Mouse (Mus musculus): Measurements from ENCODE around the gene Edn2. TPM values are rescaled to one million over a fixed set of nuclear protein-coding genes. Genes with fewer than 3 reads are reported as not detected.

Edn2 gene
- total and polyA plus RNA-seq, 2 experiments from 2014 or later = 0.13 TPM; not detected in 1

DNA sequence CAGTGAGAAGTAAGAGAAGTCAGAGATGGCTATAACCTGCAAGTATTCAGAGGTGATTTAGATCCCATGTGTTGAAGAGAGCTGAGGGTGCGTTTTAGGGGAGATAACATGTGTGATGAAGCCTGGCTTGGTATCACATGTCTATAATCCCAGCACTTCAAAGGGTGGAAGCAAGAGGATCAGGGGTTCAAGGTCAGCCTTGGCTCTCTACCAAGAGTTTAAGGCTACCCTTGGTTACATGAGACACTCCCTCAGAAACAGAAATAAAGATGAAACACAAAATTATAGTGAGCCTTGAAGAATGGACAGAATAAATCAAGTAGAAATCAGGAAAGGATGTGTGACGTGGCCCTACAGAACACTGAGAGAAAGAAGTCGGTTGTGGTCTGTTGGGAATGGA, 7.3 kb upstream of the Edn2 start:
- 90% methylated on average over 3 of the region's 3 CpGs for WGBS
- Histone ChIP-seq H3K27ac (ENCODE audit: low read depth, low read length) (no peak overlapping the region), H3K4me1 (ENCODE audit: insufficient read depth) (0 out of 2 replicates have a peak, but pooled peaks cover 4% of the 10 kb centered on the region), H3K27me3 (ENCODE audit: insufficient read depth, low read length) (no peaks in the 10 kb centered on the region), H3K9ac (no peak overlapping the region), H3K4me2 (ENCODE audit: low read depth) (no peak overlapping the region), H3K9me3 (ENCODE audit: low read length) (no peaks in the 10 kb centered on the region), H3K36me3 (ENCODE audit: insufficient read depth) (no peaks in the 10 kb centered on the region), H3K4me3 (ENCODE audit: low read depth, low read length) (no peak overlapping the region)
- ATAC-seq (no peak), DNase-seq (no peak)
- TF ChIP-seq CTCF (IDR thresholded peaks at IDR 0.05; ENCODE audit: low read depth) = no peak

DNA sequence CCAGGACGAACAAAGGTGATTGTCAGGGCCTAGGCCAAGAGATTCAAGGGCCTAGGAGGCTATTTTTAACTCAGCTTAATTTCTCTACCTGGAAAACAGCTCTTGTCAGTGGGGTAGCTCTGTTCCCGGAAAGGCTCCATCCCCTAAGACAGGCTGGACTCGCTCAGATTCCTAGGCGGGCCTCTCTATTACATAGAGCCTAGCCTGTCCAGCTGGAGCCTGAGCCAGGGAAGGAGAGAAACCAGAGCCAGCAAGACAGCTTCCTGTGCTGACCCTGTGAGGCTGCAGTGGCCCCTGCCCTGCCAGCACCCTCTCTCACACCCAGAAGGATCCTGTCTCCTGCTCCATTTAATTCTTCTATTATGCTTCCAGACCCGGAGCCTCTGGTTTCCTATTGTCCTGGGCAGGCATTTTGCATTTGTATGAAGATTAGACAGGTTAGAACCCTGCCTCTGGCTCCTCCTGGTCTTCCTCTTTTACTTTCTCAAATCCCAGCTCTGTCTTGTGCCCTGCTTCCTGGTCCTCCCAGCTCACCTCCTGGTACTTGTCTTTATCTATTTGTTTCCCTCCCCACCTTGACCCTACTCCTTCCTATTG, 2.2 kb upstream of the Edn2 start:
- Histone ChIP-seq H3K36me3 (ENCODE audit: insufficient read depth) (no peaks in the 10 kb centered on the region), H3K9me3 (ENCODE audit: low read length) (no peaks in the 10 kb centered on the region), H3K27ac (ENCODE audit: low read depth, low read length) (no peak overlapping the region), H3K4me1 (ENCODE audit: insufficient read depth) (peaks cover 3% of the 10 kb centered on the region; the same call in 1 of the 2 replicates), H3K4me2 (ENCODE audit: low read depth) (no peak overlapping the region), H3K4me3 (ENCODE audit: low read depth, low read length) (no peak overlapping the region), H3K9ac (no peak overlapping the region), H3K27me3 (ENCODE audit: insufficient read depth, low read length) (no peaks in the 10 kb centered on the region)
- no peak for TF ChIP-seq CTCF (IDR thresholded peaks at IDR 0.05; ENCODE audit: low read depth)
- WGBS = 38% methylated on average over 5 of the region's 5 CpGs
- ATAC-seq (no peak), DNase-seq (no peak)

DNA sequence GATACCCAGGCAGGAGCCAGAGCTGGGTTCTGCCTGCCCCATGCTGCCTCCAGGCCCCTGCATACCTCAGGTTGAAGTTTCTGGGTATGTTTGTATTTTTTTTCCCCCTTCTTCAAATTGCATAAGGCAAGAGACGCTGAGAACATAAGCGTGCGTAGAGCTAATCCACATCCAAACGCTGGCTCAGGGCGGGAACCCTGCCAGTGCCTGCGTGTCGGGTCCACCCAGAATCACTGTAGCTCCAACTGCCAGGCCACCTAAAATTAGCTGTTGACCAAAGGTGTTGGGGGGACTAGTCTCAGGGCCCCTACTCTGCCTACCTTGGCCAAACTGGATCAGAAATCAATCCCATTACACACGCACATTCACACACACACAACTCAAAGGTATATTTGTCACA, 1.6 kb downstream of the Edn2 start:
- WGBS = 63% methylated on average over 8 of the region's 8 CpGs
- no peaks in the 10 kb centered on the region for H3K9me3 ChIP-seq (ENCODE audit: low read length)
- no peaks in the 10 kb centered on the region for H3K36me3 ChIP-seq (ENCODE audit: insufficient read depth)
- no peak overlapping the region for H3K4me2 ChIP-seq (ENCODE audit: low read depth)
- H3K4me1 ChIP-seq (ENCODE audit: insufficient read depth) = peaks cover 3% of the 10 kb centered on the region; the same call in 1 of the 2 replicates
- no peak overlapping the region for H3K27ac ChIP-seq (ENCODE audit: low read depth, low read length)
- DNase-seq (no peak), ATAC-seq (no peak)
- no peak for TF ChIP-seq CTCF (IDR thresholded peaks at IDR 0.05; ENCODE audit: low read depth)
- H3K27me3 ChIP-seq (ENCODE audit: insufficient read depth, low read length) = no peaks in the 10 kb centered on the region
- H3K9ac ChIP-seq = no peak overlapping the region
- H3K4me3 ChIP-seq (ENCODE audit: low read depth, low read length) = no peak overlapping the region

DNA sequence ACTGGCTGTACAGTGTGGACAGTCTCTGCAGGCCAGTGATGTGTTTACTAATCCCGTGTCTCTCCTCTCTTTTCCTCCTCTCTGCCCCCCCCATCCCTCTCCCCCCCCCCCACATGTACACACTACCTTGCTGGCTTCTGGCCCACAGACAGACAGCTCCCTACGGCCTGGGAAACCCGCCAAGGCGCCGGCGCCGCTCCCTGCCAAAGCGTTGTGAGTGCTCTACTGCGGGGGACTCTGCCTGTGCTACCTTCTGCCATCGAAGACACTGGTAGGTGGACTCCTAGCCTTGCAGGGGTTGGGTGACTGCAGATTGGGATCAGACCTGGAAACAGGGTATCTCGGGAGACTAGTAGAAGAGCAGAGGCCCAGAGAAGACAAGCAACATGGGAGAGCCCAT, 2.2 kb downstream of the Edn2 start:
- ATAC-seq (0 out of 2 replicates have a peak, but pooled peaks have one; percentile 23), DNase-seq (no peak)
- Histone ChIP-seq H3K27me3 (ENCODE audit: insufficient read depth, low read length) (no peaks in the 10 kb centered on the region), H3K9me3 (ENCODE audit: low read length) (no peaks in the 10 kb centered on the region), H3K4me3 (ENCODE audit: low read depth, low read length) (no peak overlapping the region), H3K27ac (ENCODE audit: low read depth, low read length) (no peak overlapping the region), H3K36me3 (ENCODE audit: insufficient read depth) (no peaks in the 10 kb centered on the region), H3K4me2 (ENCODE audit: low read depth) (no peak overlapping the region), H3K9ac (no peak overlapping the region), H3K4me1 (ENCODE audit: insufficient read depth) (peaks cover 3% of the 10 kb centered on the region; the same call in 1 of the 2 replicates)
- TF ChIP-seq CTCF (IDR thresholded peaks at IDR 0.05; ENCODE audit: low read depth) = no peak
- 34% methylated on average over 11 of the region's 11 CpGs for WGBS

DNA sequence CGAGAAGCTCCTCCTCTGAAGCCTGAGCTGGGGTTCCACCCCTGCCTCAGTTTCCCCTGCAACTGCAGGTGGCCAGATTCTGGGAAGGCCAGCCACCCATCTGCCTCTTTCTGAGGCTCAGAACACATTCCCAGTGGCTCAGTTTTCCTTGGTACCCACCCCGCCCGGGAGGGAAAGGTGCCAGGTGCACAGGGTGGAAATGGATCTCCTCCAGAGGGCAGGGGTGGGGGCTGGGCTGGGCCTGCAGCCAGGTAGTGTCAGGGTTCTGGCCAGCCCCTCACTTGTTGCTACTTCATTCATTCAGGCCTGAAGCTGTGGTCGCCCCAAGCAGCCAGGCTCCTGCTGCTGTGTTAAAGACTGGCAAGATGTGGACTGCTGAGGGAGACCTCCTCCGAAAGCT, 3.3 kb downstream of the Edn2 start:
- Histone ChIP-seq H3K4me3 (ENCODE audit: low read depth, low read length) (no peak overlapping the region), H3K27ac (ENCODE audit: low read depth, low read length) (no peak overlapping the region), H3K4me1 (ENCODE audit: insufficient read depth) (peaks cover 3% of the 10 kb centered on the region; the same call in 1 of the 2 replicates), H3K36me3 (ENCODE audit: insufficient read depth) (no peaks in the 10 kb centered on the region), H3K27me3 (ENCODE audit: insufficient read depth, low read length) (no peaks in the 10 kb centered on the region), H3K9ac (no peak overlapping the region), H3K4me2 (ENCODE audit: low read depth) (no peak overlapping the region), H3K9me3 (ENCODE audit: low read length) (no peaks in the 10 kb centered on the region)
- TF ChIP-seq CTCF (IDR thresholded peaks at IDR 0.05; ENCODE audit: low read depth) = no peak
- ATAC-seq (no peak), DNase-seq (no peak)
- 67% methylated on average over 5 of the region's 5 CpGs for WGBS

DNA sequence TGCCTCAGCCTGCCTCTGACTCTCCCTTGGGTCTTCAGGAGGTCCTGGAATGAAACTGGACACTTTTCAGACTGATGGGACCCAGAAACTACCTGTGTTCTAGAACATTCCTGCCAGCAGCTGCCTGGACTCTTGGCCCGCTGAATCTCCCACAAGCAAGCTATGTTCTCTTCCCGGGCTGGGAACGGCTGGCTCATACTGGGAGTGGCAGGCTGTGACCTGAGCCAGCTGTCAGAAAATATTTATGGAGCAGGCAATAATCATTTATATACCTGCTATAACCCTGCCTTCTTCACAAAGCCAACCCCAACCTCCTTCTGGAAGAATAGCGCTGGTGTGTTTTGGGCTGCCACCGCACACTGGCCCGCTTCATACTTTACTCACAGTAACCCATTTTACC, 6.8 kb downstream of the Edn2 start:
- Histone ChIP-seq H3K27me3 (ENCODE audit: insufficient read depth, low read length) (no peaks in the 10 kb centered on the region), H3K36me3 (ENCODE audit: insufficient read depth) (no peaks in the 10 kb centered on the region), H3K9me3 (ENCODE audit: low read length) (no peaks in the 10 kb centered on the region), H3K27ac (ENCODE audit: low read depth, low read length) (no peak overlapping the region), H3K9ac (no peak overlapping the region), H3K4me3 (ENCODE audit: low read depth, low read length) (no peak overlapping the region), H3K4me2 (ENCODE audit: low read depth) (no peak overlapping the region), H3K4me1 (ENCODE audit: insufficient read depth) (peaks cover 6% of the 10 kb centered on the region; the same call in 1 of the 2 replicates)
- 97% methylated on average over 6 of the region's 6 CpGs for WGBS
- TF ChIP-seq CTCF (IDR thresholded peaks at IDR 0.05; ENCODE audit: low read depth) = no peak
- ATAC-seq (no peak), DNase-seq (no peak)

DNA sequence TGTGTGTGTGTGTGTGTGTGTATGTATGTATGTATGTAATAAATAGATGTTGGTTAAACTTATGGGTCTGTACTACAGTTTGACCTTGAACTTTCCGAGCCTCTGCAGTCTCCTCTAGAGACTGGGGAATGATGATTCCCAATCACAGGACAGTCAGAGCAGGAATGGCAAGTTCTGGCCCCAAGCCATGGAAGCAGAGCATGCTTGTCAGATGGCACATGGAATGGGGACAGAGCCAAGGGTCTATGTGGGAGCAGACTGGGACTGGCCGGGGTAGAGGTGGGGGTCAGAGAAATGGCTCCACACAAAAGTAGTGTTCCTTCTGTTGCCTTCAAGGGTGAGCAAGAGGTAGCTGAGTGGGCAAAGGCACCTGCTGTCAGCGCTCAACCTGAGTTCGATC, 7.3 kb downstream of the Edn2 start:
- no peak overlapping the region for H3K4me2 ChIP-seq (ENCODE audit: low read depth)
- 90% methylated on average over 4 of the region's 4 CpGs for WGBS
- H3K4me1 ChIP-seq (ENCODE audit: insufficient read depth) = peaks cover 6% of the 10 kb centered on the region; the same call in 1 of the 2 replicates
- no peaks in the 10 kb centered on the region for H3K9me3 ChIP-seq (ENCODE audit: low read length)
- ATAC-seq (no peak), DNase-seq (no peak)
- H3K27me3 ChIP-seq (ENCODE audit: insufficient read depth, low read length) = no peaks in the 10 kb centered on the region
- no peak overlapping the region for H3K4me3 ChIP-seq (ENCODE audit: low read depth, low read length)
- H3K9ac ChIP-seq = no peak overlapping the region
- no peak overlapping the region for H3K27ac ChIP-seq (ENCODE audit: low read depth, low read length)
- TF ChIP-seq CTCF (IDR thresholded peaks at IDR 0.05; ENCODE audit: low read depth) = no peak
- no peaks in the 10 kb centered on the region for H3K36me3 ChIP-seq (ENCODE audit: insufficient read depth)

Data from forebrain, postnatal 0 days (tissue).